In the genomic region with DNA sequence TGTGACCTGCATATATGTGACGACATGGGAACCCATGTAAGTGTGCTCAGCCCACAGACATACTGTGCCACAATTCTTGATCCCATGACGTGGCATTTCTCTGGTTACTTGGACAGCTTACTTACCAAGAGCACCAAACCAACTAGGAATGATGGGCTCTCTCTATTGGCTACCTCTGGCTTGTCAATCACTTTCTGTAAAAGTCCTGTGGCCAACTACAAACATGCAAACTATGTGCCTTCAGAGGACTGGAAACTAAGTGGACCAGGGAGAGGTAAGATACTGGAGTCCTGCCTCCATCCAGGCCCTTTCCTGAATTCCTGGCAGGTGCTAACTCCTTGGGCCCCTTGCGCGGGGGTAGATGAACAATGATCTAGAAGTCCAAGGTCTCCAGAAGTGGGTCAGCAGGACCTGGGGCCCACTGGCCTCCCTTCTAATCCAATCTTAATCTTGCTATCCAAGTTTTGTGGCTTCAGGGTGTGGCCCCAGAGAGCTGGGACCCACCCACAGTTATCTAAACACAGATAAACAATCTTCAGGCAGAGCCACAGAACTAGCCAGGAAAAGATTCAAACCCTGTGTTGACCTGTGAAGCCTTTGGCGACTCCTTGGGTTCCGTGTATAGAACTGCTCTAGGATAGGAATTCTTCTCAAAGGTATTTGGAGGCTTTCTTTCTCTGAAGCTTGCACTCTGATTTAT, we compare ENCODE assay signal across 10 mouse cellular contexts.
A peak's percentile ranks its signal among the peaks of the same experiment; 100 is the strongest.
DNase-seq lines count a peak whose midpoint lies in the region; ATAC-seq and TF ChIP-seq lines count a peak whose summit lies in the region.
"Had no signal": no experiment of that assay in that cellular context is flagged by ENCODE, and none has a peak within 500 bp of the region (broad histone marks: within the 10 kb centered on the region; RNA-seq: fewer than 3 reads in every experiment).

No protein-coding gene starts in this region.

- no peaks in the 10 kb centered on the region for H3K9me3 ChIP-seq in lung, embryonic 15.5 days
- H3K9me3 ChIP-seq in embryonic facial prominence, embryonic 15.5 days (replicated peaks) = no peaks in the 10 kb centered on the region
- H3K9me3 ChIP-seq in forebrain, embryonic 11.5 days (ENCODE audit: control insufficient read depth, low read length) = no peaks in the 10 kb centered on the region

- 81% methylated on average over 6 of the region's 6 CpGs for WGBS in heart, adult 2 months
- 76% methylated on average over 6 of the region's 6 CpGs for WGBS in lung, embryonic 15.5 days
- 81% methylated on average over 6 of the region's 6 CpGs for whole genome bisulfite sequencing in embryonic facial prominence, embryonic 15.5 days
- 88% methylated on average over 6 of the region's 6 CpGs for WGBS in forebrain, embryonic 11.5 days

- peak overlapping the region; percentile 42; the same call in 1 of the 2 replicates for H3K4me2 ChIP-seq in lung, embryonic 15.5 days
- H3K4me2 ChIP-seq in embryonic facial prominence, embryonic 15.5 days (replicated peaks) = 0 out of 2 replicates have a peak overlapping the region, but pooled peaks have one; percentile 22
- no peak overlapping the region for H3K4me2 ChIP-seq in forebrain, embryonic 11.5 days (ENCODE audit: low read depth, low read length, severe bottlenecking)

- no peak for TF ChIP-seq POLR2A in heart, adult 2 months (IDR thresholded peaks at IDR 0.05; ENCODE audit: insufficient read depth, low read depth, low read length)

- no peak for TF ChIP-seq CTCF in heart, adult 2 months (IDR thresholded peaks at IDR 0.05)

- H3K27me3 ChIP-seq in heart, adult 2 months (ENCODE audit: control insufficient read depth, insufficient read depth, low read length) = no peaks in the 10 kb centered on the region
- H3K27me3 ChIP-seq in lung, embryonic 15.5 days = no peaks in the 10 kb centered on the region
- H3K27me3 ChIP-seq in embryonic facial prominence, embryonic 15.5 days = no peaks in the 10 kb centered on the region
- no peaks in the 10 kb centered on the region for H3K27me3 ChIP-seq in forebrain, embryonic 11.5 days (ENCODE audit: control insufficient read depth, insufficient read depth, low read length)

- no peak overlapping the region; the same call in 1 of the 2 replicates for H3K9ac ChIP-seq in heart, adult 2 months (ENCODE audit: low read depth, low read length)
- no peak overlapping the region for H3K9ac ChIP-seq in lung, embryonic 15.5 days
- no peak overlapping the region for H3K9ac ChIP-seq in embryonic facial prominence, embryonic 15.5 days
- no peak overlapping the region for H3K9ac ChIP-seq in forebrain, embryonic 11.5 days (ENCODE audit: low read length)

- H3K27ac ChIP-seq in heart, adult 2 months = peak overlapping the region; percentile 77
- no peak overlapping the region for H3K27ac ChIP-seq in lung, embryonic 15.5 days
- H3K27ac ChIP-seq in embryonic facial prominence, embryonic 15.5 days (replicated peaks) = no peak overlapping the region
- H3K27ac ChIP-seq in forebrain, embryonic 11.5 days (ENCODE audit: low read depth, low read length) = no peak overlapping the region

- H3K36me3 ChIP-seq in heart, adult 2 months (ENCODE audit: control insufficient read depth, insufficient read depth, low read length) = no peaks in the 10 kb centered on the region
- no peaks in the 10 kb centered on the region for H3K36me3 ChIP-seq in lung, embryonic 15.5 days
- no peaks in the 10 kb centered on the region for H3K36me3 ChIP-seq in embryonic facial prominence, embryonic 15.5 days
- no peaks in the 10 kb centered on the region for H3K36me3 ChIP-seq in forebrain, embryonic 11.5 days (ENCODE audit: control insufficient read depth, insufficient read depth, low read length)

- no peaks in the 10 kb centered on the region for H3K79me2 ChIP-seq in heart, adult 2 months (replicated peaks; ENCODE audit: control insufficient read depth, insufficient read depth, low read length)

- TF ChIP-seq EP300 in heart, adult 2 months (IDR thresholded peaks at IDR 0.05; ENCODE audit: insufficient read depth, low read depth, low read length) = no peak

- intact Hi-C loops in heart, adult 2 months (cut with DNase I) = loop anchor here (5.0 kb wide), 1 partner anchor 45 kb away; no protein-coding TSS in a partner anchor

- no peak for DNase-seq in heart, adult 2 months
- DNase-seq in heart, adult 9 months (ENCODE audit: low spot score in 2 of 2) = no peak
- no peak for DNase-seq in lung, postnatal 14 days
- DNase-seq in lung, postnatal 36 days = peak; percentile 50
- no peak for DNase-seq in forebrain, embryonic 11.5 days (ENCODE audit: low spot score)
- DNase-seq: kidney, adult 18-20 months; right cerebral cortex, adult 18-20 months had no signal

- peaks cover 27% of the 10 kb centered on the region for H3K4me1 ChIP-seq in heart, adult 2 months (ENCODE audit: control insufficient read depth, insufficient read depth, low read length)
- peaks cover 48% of the 10 kb centered on the region for H3K4me1 ChIP-seq in lung, embryonic 15.5 days
- peaks cover 39% of the 10 kb centered on the region for H3K4me1 ChIP-seq in embryonic facial prominence, embryonic 15.5 days
- H3K4me1 ChIP-seq in forebrain, embryonic 11.5 days (replicated peaks; ENCODE audit: control insufficient read depth, insufficient read depth, low read length) = peaks cover 4% of the 10 kb centered on the region; the same call in 1 of the 2 replicates

- peak overlapping the region; percentile 38 for H3K4me3 ChIP-seq in heart, adult 2 months
- peak overlapping the region; percentile 28; the same call in 1 of the 2 replicates for H3K4me3 ChIP-seq in lung, embryonic 15.5 days
- no peak overlapping the region for H3K4me3 ChIP-seq in embryonic facial prominence, embryonic 15.5 days (replicated peaks)
- H3K4me3 ChIP-seq in forebrain, embryonic 11.5 days (ENCODE audit: low read depth, low read length) = no peak overlapping the region

- ATAC-seq in lung, embryonic 15.5 days (ENCODE audit: borderline replicate concordance, extremely low read depth, low FRiP score, low TSS enrichment) = no peak
- ATAC-seq in embryonic facial prominence, embryonic 15.5 days (ENCODE audit: insufficient number of reproducible peaks, low FRiP score, low TSS enrichment, low read depth) = no peak
- ATAC-seq in forebrain, embryonic 11.5 days (replicated peaks; ENCODE audit: low FRiP score) = no peak
- no peak for ATAC-seq in granulocyte monocyte progenitor cell, adult 5-6 weeks (replicated peaks; ENCODE audit: poor library complexity, severe bottlenecking)

Comparison
In these comparisons a context has a peak if more than half of its experiments do, and no peak if none do; other contexts are left out.
1. H3K4me3 ChIP-seq: peak in heart, adult 2 months (single experiment) and lung, embryonic 15.5 days (single experiment); none in embryonic facial prominence, embryonic 15.5 days (single experiment) and forebrain, embryonic 11.5 days (single experiment).